Mouse (Mus musculus) small intestine, adult 2 months (tissue): Measurements from ENCODE around the gene Tecpr2.

Experiments used
- CTCF ChIP-seq: fragments of 200-500 bp; IDR thresholded peaks from 2 replicates; pipeline ENCODE4 v1.5.1; 2012; ENCODE audit warnings: low read depth, mild to moderate bottlenecking, control low read depth, inconsistent platforms, low read length, moderate library complexity, mixed read lengths; ENCODE audit not compliant: insufficient replicate concordance, insufficient read length; ENCODE audit errors: extremely low read depth
- POLR2A ChIP-seq: fragments of 200-500 bp; IDR thresholded peaks from 2 replicates; pipeline ENCODE4 v1.6.1; 2012; ENCODE audit warnings: low read depth, mild to moderate bottlenecking, control low read depth, inconsistent platforms, low read length, moderate library complexity

DNA sequence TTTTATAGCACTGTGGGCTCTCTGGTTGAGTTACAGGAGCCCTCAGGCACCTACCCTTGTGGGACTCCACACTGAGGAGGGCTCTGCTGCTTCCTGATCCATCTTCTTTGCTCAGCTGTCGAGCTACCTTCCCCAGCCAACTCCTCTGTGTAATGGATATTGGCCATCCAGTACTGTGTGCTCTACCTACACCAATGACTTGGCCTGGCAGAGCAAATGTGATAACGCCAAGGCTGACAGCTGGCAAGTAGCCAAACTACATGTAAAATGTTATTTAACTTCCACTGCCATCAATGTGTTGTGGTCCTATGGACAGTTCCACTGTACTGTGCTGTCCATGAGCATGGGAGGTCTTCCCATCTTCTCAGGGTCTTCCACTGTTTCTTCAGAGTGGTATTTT, 72.9 kb downstream of the Tecpr2 start:
- TF ChIP-seq CTCF (no peak), POLR2A (no peak)
